Mouse (Mus musculus): ENCODE data around the gene Csgalnact2.
A peak's percentile ranks its signal among the peaks of the same experiment; 100 is the strongest.

Gene Csgalnact2

GRCm38 (mm10) chr6:118072176-118072575 lies 66.8 kb downstream of the Csgalnact2 start:
- DNase-seq = no peak

GRCm38 (mm10) chr6:118071416-118071815 lies 67.5 kb downstream of the Csgalnact2 start:
- no peak for DNase-seq

GRCm38 (mm10) chr6:118071013-118071350 lies 68.0 kb downstream of the Csgalnact2 start:
- no peak for DNase-seq

- DNase-seq = peak in 1 of 2 experiments; percentile 3
These were observed 68.5 kb downstream of the Csgalnact2 start for GRCm38 (mm10) chr6:118070321-118071012.

- DNase-seq = peak in 1 of 2 experiments; percentile 4
These were observed 71.2 kb downstream of the Csgalnact2 start for GRCm38 (mm10) chr6:118067720-118068119.

GRCm38 (mm10) chr6:118066199-118067081 lies 72.5 kb downstream of the Csgalnact2 start:
- DNase-seq = peak; percentile 85 to 89

GRCm38 (mm10) chr6:118065837-118066198 lies 73.1 kb downstream of the Csgalnact2 start:
- DNase-seq = no peak

- DNase-seq = peak; percentile 72 to 81
These were observed 73.9 kb downstream of the Csgalnact2 start for GRCm38 (mm10) chr6:118064968-118065530.

- no peak for DNase-seq
These were observed 75.7 kb downstream of the Csgalnact2 start for GRCm38 (mm10) chr6:118063266-118063665.

- no peak for DNase-seq
These were observed 77.7 kb downstream of the Csgalnact2 start for GRCm38 (mm10) chr6:118061266-118061665.
